Mouse (Mus musculus): ENCODE measurements at regions not wholly inside any gene's neighbourhood (a gene's known extent, or its start where the extent isn't known, plus 50 kb on each side); places are given as distances from the start of the nearest gene placed in this dataset.

GRCm38 (mm10) chr11:19811271-19811991, 112.7 kb upstream of the Spred2 start:
- TF ChIP-seq USF1 (IDR thresholded peaks at IDR 0.05; ENCODE audit: low read depth, low read length) (no peak), CTCF (conservative IDR thresholded peaks at IDR 0.05 in 1 of 2, IDR thresholded peaks at IDR 0.05 in 1 of 2; ENCODE audit: low read depth in 2 of 2, low read length in 2 of 2) (no peak), EP300 (IDR thresholded peaks at IDR 0.05; ENCODE audit: low read length) (peak; percentile 66), POLR2A (IDR thresholded peaks at IDR 0.05; ENCODE audit: low read depth, low read length) (no peak), MEF2A (IDR thresholded peaks at IDR 0.05; ENCODE audit: borderline replicate concordance, low read depth, low read length) (no peak), MAZ (IDR thresholded peaks at IDR 0.05; ENCODE audit: low read depth, low read length) (no peak)
